ENCODE assay signal across 8 mouse cellular contexts in the genomic region with DNA sequence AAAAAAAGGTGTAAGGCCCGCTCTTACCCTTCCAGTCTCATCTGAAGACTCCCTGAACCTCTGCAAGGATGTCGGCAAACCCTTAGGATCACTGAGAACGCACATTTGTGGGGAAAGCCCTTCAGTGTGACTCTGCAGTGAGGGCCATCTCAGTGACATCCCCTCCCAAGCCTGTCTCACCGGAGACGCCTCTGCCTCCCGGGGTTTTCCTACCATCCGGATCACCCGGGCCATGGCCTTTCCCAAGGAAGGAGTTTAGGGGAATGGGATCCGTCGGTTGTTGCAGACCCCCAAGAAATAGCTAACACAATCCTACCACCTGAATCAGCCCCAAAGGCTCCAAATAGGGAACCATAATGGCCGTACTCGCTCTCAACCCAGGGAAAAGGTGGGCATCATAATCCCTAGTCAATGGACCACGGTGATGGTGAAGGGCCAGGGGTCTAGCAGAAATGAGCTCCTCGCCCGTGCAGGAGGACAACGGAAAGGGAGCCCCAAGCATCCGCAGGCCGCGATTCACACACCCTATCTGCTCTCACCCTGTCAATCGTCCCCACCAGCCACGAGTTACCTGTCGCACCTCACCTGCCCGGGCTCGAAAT. TPM values are rescaled to one million over a fixed set of nuclear protein-coding genes. Genes with fewer than 3 reads are reported as not detected.
A peak's percentile ranks its signal among the peaks of the same experiment; 100 is the strongest.
DNase-seq lines count a peak whose midpoint lies in the region; ATAC-seq and TF ChIP-seq lines count a peak whose summit lies in the region.

No protein-coding gene starts in this region.

- peak overlapping the region; percentile 91 for H3ac ChIP-seq in C2C12 (ENCODE audit: control insufficient read depth, insufficient read length, low read depth)

- H3K9me3 ChIP-seq in hindbrain, embryonic 12.5 days (replicated peaks) = no peaks in the 10 kb centered on the region
- H3K9me3 ChIP-seq in liver, embryonic 15.5 days (replicated peaks) = no peaks in the 10 kb centered on the region

- H3K9ac ChIP-seq in hindbrain, embryonic 12.5 days = peak overlapping the region; percentile 83
- peak overlapping the region; percentile 77 for H3K9ac ChIP-seq in liver, embryonic 15.5 days

- peak overlapping the region; percentile 95 for H3K4me2 ChIP-seq in hindbrain, embryonic 12.5 days (replicated peaks)
- peak overlapping the region; percentile 96 for H3K4me2 ChIP-seq in liver, embryonic 15.5 days

- H3K79me2 ChIP-seq in C2C12 (ENCODE audit: control insufficient read depth, insufficient read depth) = peaks cover 82% of the 10 kb centered on the region

- no peak for TF ChIP-seq CTCF in gastrocnemius, adult 2 months (IDR thresholded peaks at IDR 0.05)
- TF ChIP-seq CTCF in C2C12 (IDR thresholded peaks at IDR 0.05; ENCODE audit: control insufficient read depth, insufficient read depth, insufficient read length) = no peak

- peak overlapping the region; percentile 80 for H3K4me3 ChIP-seq in gastrocnemius, adult 2 months
- H3K4me3 ChIP-seq in C2C12 (ENCODE audit: insufficient read depth, poor library complexity, severe bottlenecking) = peak overlapping the region; percentile 92
- H3K4me3 ChIP-seq in hindbrain, embryonic 12.5 days = peak overlapping the region; percentile 94
- peak overlapping the region; percentile 77 for H3K4me3 ChIP-seq in liver, embryonic 15.5 days (replicated peaks)

- no peak for DNase-seq in gastrocnemius, adult 2 months
- DNase-seq in gastrocnemius, adult 8-10 months (ENCODE audit: low spot score in 2 of 2) = no peak
- DNase-seq in splenic B cell, adult 2 months (ENCODE audit: low read depth, low spot score) = peak; percentile 15
- no peak for DNase-seq in urinary bladder, postnatal 4 days (ENCODE audit: low spot score in 2 of 2)

- H3K4me1 ChIP-seq in hindbrain, embryonic 12.5 days = peaks cover 15% of the 10 kb centered on the region
- peaks cover 36% of the 10 kb centered on the region for H3K4me1 ChIP-seq in liver, embryonic 15.5 days (replicated peaks)

- peaks cover 57% of the 10 kb centered on the region for H3K79me3 ChIP-seq in C2C12 (ENCODE audit: low read depth)

- 0 out of 2 replicates have a peak, but pooled peaks have one; percentile 0 for ATAC-seq in common myeloid progenitor, adult 5-6 weeks (replicated peaks; ENCODE audit: low read depth, poor library complexity, severe bottlenecking)
- peak; percentile 57; the same call in 1 of the 2 replicates for ATAC-seq in hindbrain, embryonic 12.5 days (ENCODE audit: low FRiP score)
- ATAC-seq in liver, embryonic 15.5 days (ENCODE audit: insufficient read depth) = no peak

- intact Hi-C loops in gastrocnemius, adult 2 months (cut with DNase I) = loop anchor here (5.0 kb wide), 1 partner anchor 34 kb away; a partner anchor contains a TSS

- WGBS in hindbrain, embryonic 12.5 days = 2% methylated on average over 24 of the region's 24 CpGs
- WGBS in liver, embryonic 15.5 days (ENCODE audit: insufficient replicate concordance) = 2% methylated on average over 24 of the region's 24 CpGs

- H3K27me3 ChIP-seq in C2C12 (ENCODE audit: control insufficient read depth, insufficient read depth, insufficient read length) = no peaks in the 10 kb centered on the region
- no peaks in the 10 kb centered on the region for H3K27me3 ChIP-seq in hindbrain, embryonic 12.5 days
- H3K27me3 ChIP-seq in liver, embryonic 15.5 days = no peaks in the 10 kb centered on the region
- no peaks in the 10 kb centered on the region for H3K27me3 ChIP-seq in splenic B cell, adult 2 months (ENCODE audit: control insufficient read depth, insufficient read depth, low read length, poor library complexity, severe bottlenecking)

- H3K36me3 ChIP-seq in C2C12 (ENCODE audit: control insufficient read depth, insufficient read depth) = peaks cover 5% of the 10 kb centered on the region
- H3K36me3 ChIP-seq in hindbrain, embryonic 12.5 days = no peaks in the 10 kb centered on the region
- H3K36me3 ChIP-seq in liver, embryonic 15.5 days (replicated peaks) = no peaks in the 10 kb centered on the region
- H3K36me3 ChIP-seq in splenic B cell, adult 2 months (ENCODE audit: control insufficient read depth, insufficient read depth, low read length, poor library complexity, severe bottlenecking) = no peaks in the 10 kb centered on the region

- H3K27ac ChIP-seq in gastrocnemius, adult 2 months = peak overlapping the region; percentile 97
- peak overlapping the region; percentile 98 for H3K27ac ChIP-seq in hindbrain, embryonic 12.5 days
- H3K27ac ChIP-seq in liver, embryonic 15.5 days (replicated peaks) = peak overlapping the region; percentile 99

TF ChIP-seq in C2C12, 6 proteins besides CTCF, POLR2A, EP300 and RAD21:
- TF ChIP-seq MAX (IDR thresholded peaks at IDR 0.05) = no peak
- no peak for TF ChIP-seq USF1 (IDR thresholded peaks at IDR 0.05; ENCODE audit: low read depth)
- no peak for TF ChIP-seq MYOG (IDR thresholded peaks at IDR 0.05; ENCODE audit: control insufficient read depth, extremely low read depth, insufficient read length)
- no peak for TF ChIP-seq CEBPB (IDR thresholded peaks at IDR 0.05; ENCODE audit: low read depth)
- no peak for TF ChIP-seq FOSL1 (IDR thresholded peaks at IDR 0.05; ENCODE audit: insufficient read depth, low read length, poor library complexity, severe bottlenecking)
- TF ChIP-seq MYOD1 (IDR thresholded peaks at IDR 0.05; ENCODE audit: control insufficient read depth, insufficient read length, low read depth) = no peak

RNA-seq across cellular contexts. Expression of a gene that starts 1.0 kb away (rescaled TPM):
- total RNA-seq in gastrocnemius, adult 2 months (2021) = 10 to 100 TPM; 17.0 to 20.1 TPM
- total RNA-seq in gastrocnemius, adult 8-10 months (2022) = 10 to 100 TPM; 16.2 to 27.1 (median 22.1) TPM
- polyA plus RNA-seq in C2C12 (2012; fragmentation: generic; extraction: Trizol) = 29.1 TPM
- total RNA-seq in common myeloid progenitor, adult 5-6 weeks (2017) = 54.5 and 62.3 TPM in 2 replicates
- polyA plus RNA-seq in hindbrain, embryonic 12.5 days (2016; fragmentation: Nextera tagmentation; extraction: Ambion mirVana) = 59.6 and 65.5 TPM in 2 replicates
- 23.1 and 23.3 TPM in 2 replicates for polyA plus RNA-seq in liver, embryonic 15.5 days (2015; fragmentation: Nextera tagmentation; extraction: Ambion mirVana)

RNA-seq across cellular contexts. Expression of a gene that starts 1.2 kb away (rescaled TPM):
- 100 to 1,000 TPM; 181 to 195 TPM for total RNA-seq in gastrocnemius, adult 2 months (2021)
- total RNA-seq in gastrocnemius, adult 8-10 months (2022) = 100 to 1,000 TPM; 188 to 278 (median 246) TPM
- 34.8 TPM for polyA plus RNA-seq in C2C12 (2012; fragmentation: generic; extraction: Trizol)
- 144 and 169 TPM in 2 replicates for total RNA-seq in common myeloid progenitor, adult 5-6 weeks (2017)
- 92.5 and 100 TPM in 2 replicates for polyA plus RNA-seq in hindbrain, embryonic 12.5 days (2016; fragmentation: Nextera tagmentation; extraction: Ambion mirVana)
- polyA plus RNA-seq in liver, embryonic 15.5 days (2015; fragmentation: Nextera tagmentation; extraction: Ambion mirVana) = 61.6 and 65.8 TPM in 2 replicates

RNA-seq across cellular contexts. Expression of a gene that starts 34.6 kb away (rescaled TPM):
- 10 to 100 TPM; 41.6 to 47.9 TPM for total RNA-seq in gastrocnemius, adult 2 months (2021)
- 10 to 100 TPM; 32.1 to 59.9 (median 42.4) TPM for total RNA-seq in gastrocnemius, adult 8-10 months (2022)
- 2.2 TPM for polyA plus RNA-seq in C2C12 (2012; fragmentation: generic; extraction: Trizol)
- 14.4 and 18.0 TPM in 2 replicates for total RNA-seq in common myeloid progenitor, adult 5-6 weeks (2017)
- polyA plus RNA-seq in hindbrain, embryonic 12.5 days (2016; fragmentation: Nextera tagmentation; extraction: Ambion mirVana) = 3.5 and 4.3 TPM in 2 replicates
- polyA plus RNA-seq in liver, embryonic 15.5 days (2015; fragmentation: Nextera tagmentation; extraction: Ambion mirVana) = 1.2 and 1.8 TPM in 2 replicates
